Mouse (Mus musculus) ES-E14 (cell line): ENCODE measurements around the gene Mycl. TPM values are rescaled to one million over a fixed set of nuclear protein-coding genes. Genes with fewer than 3 reads are reported as not detected.

Experiments used
- DNase-seq: peaks from one replicate; pipeline ENCODE4 v3.0.0-alpha.2; 2013; ENCODE audit warnings: low read depth, low spot score
- H3K27ac ChIP-seq: 2 replicates; pipeline ENCODE4 v1.5.1; 2012; ENCODE audit warnings: low read depth, mild to moderate bottlenecking, low read length, moderate library complexity, mixed read lengths; ENCODE audit not compliant: poor library complexity, insufficient read depth, severe bottlenecking
- H3K36me3 ChIP-seq: 2 replicates; pipeline ENCODE4 v1.6.1; 2012; ENCODE audit warnings: mild to moderate bottlenecking, low read length, moderate library complexity, mixed read lengths; ENCODE audit not compliant: control insufficient read depth, poor library complexity, insufficient read depth, severe bottlenecking
- H3K4me1 ChIP-seq, 2 experiments: fragments of 150-350 bp in 1 of 2; sonication (generic) in 1 of 2; 2 replicates each; pipeline ENCODE4 v1.6.1; 2012; ENCODE audit warnings: low read length in 2 of 2, mild to moderate bottlenecking in 1 of 2, mixed read lengths in 1 of 2; ENCODE audit not compliant: control insufficient read depth in 2 of 2, insufficient read depth in 2 of 2, poor library complexity in 1 of 2
- H3K4me3 ChIP-seq, 2 experiments: fragments of 150-350 bp in 1 of 2; sonication (generic) in 1 of 2; 2 replicates each; pipeline ENCODE4 v1.5.1; 2012; ENCODE audit warnings: low read length in 2 of 2, low read depth in 1 of 2, mild to moderate bottlenecking in 1 of 2, mixed read lengths in 1 of 2; ENCODE audit not compliant: insufficient read depth in 1 of 2, poor library complexity in 1 of 2, severe bottlenecking in 1 of 2
- H3K9ac ChIP-seq: 2 replicates; pipeline ENCODE4 v1.6.1; 2012; ENCODE audit warnings: low read depth, mild to moderate bottlenecking, low read length, mixed read lengths; ENCODE audit not compliant: poor library complexity, insufficient read depth, severe bottlenecking
- H3K9me3 ChIP-seq: fragments of 150-350 bp; sonication (generic); 2 replicates; pipeline ENCODE4 v1.6.1; 2012; ENCODE audit warnings: low read depth, mild to moderate bottlenecking, low read length; ENCODE audit not compliant: control insufficient read depth, insufficient read depth
- CHD2 ChIP-seq: IDR thresholded peaks from 2 replicates; pipeline ENCODE4 v1.6.1; 2014; ENCODE audit warnings: mild to moderate bottlenecking, low read depth, low read length, inconsistent platforms
- HCFC1 ChIP-seq: IDR thresholded peaks from 2 replicates; pipeline ENCODE4 v1.6.1; 2012; ENCODE audit warnings: low read length, inconsistent platforms, borderline replicate concordance; ENCODE audit not compliant: insufficient read depth
- MAFK ChIP-seq: IDR thresholded peaks from 2 replicates; pipeline ENCODE4 v1.6.1; 2014; ENCODE audit warnings: mild to moderate bottlenecking, low read depth, low read length, inconsistent platforms; ENCODE audit not compliant: insufficient read depth
- ZC3H11A ChIP-seq: IDR thresholded peaks from 2 replicates; pipeline ENCODE4 v1.6.1; 2012; ENCODE audit warnings: low read depth, mild to moderate bottlenecking, inconsistent platforms, low read length, borderline replicate concordance
- ZNF384 ChIP-seq: IDR thresholded peaks from 2 replicates; pipeline ENCODE4 v1.6.1; 2012; ENCODE audit warnings: low read depth, low read length, inconsistent platforms
- in situ Hi-C, 2 experiments: fragments of 600-800 bp; cut with MboI; formaldehyde crosslinking; loops; one replicate each; pipeline ENCODE4 v1.15.1; 2025; ENCODE audit warnings: low sequenced_read_pairs in 2 of 2, inconsistent platforms in 1 of 2; ENCODE audit not compliant: unreplicated experiment in 2 of 2
- total RNA-seq: library from RNA; depleted of rRNA; stranded (reverse); fragments of 300-350 nt; gene quantifications from 2 replicates; pipeline ENCODE4 v1.2.3, GENCODE M21; 2012; rRNA removed

The Mycl gene
- total RNA-seq, result 6.8 and 7.3 TPM in 2 replicates

DNA sequence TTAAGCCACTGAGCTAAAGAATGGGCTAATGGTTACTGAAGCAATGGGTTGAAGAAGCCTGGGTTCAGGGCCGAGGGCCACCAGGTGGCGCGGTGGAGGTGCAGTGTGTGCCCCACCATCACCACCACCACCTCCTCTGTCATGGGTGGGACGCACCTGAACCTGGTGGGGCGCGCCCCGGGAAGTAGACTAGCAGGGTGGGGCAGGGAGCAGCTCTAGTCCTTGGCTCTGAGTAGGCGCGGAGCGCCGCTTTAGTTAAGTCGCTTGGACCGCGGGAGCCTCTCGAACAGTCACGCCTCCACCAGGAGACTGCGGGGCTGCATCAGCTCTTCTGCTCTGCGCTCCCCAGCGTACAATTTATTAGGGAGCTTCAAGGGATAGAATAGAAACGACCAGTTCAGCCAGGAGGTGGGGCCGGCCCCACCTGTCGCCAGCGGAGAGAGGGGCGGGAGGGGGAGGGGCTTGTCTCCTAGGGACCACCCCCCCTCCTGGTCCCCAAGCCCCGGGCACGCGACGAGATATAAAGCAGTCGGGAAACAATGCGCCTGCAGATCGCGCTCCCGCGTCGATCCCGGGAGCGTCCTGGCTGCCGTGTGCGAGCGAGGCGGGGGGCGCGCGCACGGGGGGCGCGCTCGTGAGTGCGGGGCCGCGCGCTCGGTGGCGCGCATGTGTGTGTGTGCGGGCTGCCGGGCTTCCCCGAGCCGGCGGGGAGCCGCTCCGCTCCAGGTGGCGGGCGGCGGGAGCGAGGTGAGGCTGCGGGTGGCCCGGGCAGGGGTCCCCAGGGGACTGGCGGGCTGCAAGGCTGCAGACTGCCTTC lies at the start of gene Mycl:
TSS of gene Mycl (plus strand) at position 249 of the 817 bp plus-strand sequence.
- H3K4me1 ChIP-seq, result peaks cover 5 to 16% of the 10 kb centered on the region in 2 experiments
- peak; percentile 83 for DNase-seq
- TF ChIP-seq ZC3H11A (peak; percentile 68), MAFK (no peak), ZNF384 (no peak), HCFC1 (peak; percentile 42; the same call in 1 of the 2 replicates), CHD2 (no peak)
- no peaks in the 10 kb centered on the region; the same call in 1 of the 2 replicates for H3K36me3 ChIP-seq
- H3K9me3 ChIP-seq, result no peaks in the 10 kb centered on the region
- peak within 1 kb of the TSS; percentile 70 to 75 for H3K4me3 ChIP-seq
- no peak within 1 kb of the TSS; the same call in 1 of the 2 replicates for H3K27ac ChIP-seq
- H3K9ac ChIP-seq, result peak within 1 kb of the TSS; percentile 68
- in situ Hi-C loops, result loop anchor here in 1 of 2 experiments (10.0 kb wide), 1 partner anchor 89 kb away; no protein-coding TSS in a partner anchor

DNA sequence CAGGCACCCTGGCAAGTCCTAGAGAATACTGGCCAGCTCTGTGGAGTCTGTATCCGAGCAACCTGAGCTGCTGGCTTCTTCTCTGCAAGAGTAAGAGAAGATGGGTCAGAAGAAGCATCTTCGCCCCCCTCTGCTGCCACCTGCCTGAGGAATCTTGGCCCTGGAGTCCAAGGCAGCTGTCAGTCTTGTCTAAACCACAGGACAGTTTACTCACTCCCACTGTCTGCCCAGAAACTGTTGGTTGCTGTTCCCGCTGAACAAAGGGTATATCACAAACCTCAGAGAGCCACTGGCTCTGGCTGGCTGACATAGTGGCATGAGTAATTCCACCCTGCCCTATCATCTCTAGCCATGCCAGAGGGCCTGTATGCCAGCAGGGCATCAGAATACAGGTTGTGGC lies 48.2 kb upstream of the Mycl start:
- Histone ChIP-seq H3K4me3 (no peak overlapping the region), H3K9ac (no peak overlapping the region), H3K27ac (no peak overlapping the region), H3K9me3 (no peaks in the 10 kb centered on the region), H3K36me3 (no peaks in the 10 kb centered on the region), H3K4me1 (no peaks in the 10 kb centered on the region)
- in situ Hi-C loops, result no loop called here
- DNase-seq, result no peak
- TF ChIP-seq HCFC1 (no peak), ZNF384 (no peak), CHD2 (no peak), ZC3H11A (no peak), MAFK (no peak)

DNA sequence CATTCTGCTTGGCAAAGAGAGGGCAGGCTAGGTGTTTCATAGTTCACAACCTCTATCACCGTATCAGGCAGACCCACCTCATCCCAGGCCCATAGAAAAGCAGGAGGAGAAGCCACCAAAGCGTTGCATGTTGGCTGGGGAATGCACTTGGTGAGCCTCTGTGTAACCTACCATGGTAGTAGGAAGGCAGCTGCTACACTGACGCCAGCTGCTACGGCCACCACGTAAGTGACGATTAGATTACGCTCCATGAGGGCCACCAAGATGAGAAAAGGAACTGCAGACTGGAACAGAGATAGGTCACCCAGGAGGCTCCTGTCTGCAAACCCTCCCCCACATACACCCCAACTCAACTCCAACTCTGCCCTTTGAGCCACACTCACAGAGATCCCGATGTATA lies 46.4 kb upstream of the Mycl start:
- Histone ChIP-seq H3K4me1 (no peaks in the 10 kb centered on the region), H3K36me3 (no peaks in the 10 kb centered on the region), H3K4me3 (no peak overlapping the region), H3K9ac (no peak overlapping the region), H3K9me3 (no peaks in the 10 kb centered on the region), H3K27ac (no peak overlapping the region)
- TF ChIP-seq ZNF384 (no peak), CHD2 (no peak), HCFC1 (no peak), MAFK (no peak), ZC3H11A (no peak)
- no peak for DNase-seq
- in situ Hi-C loops, result no loop called here

DNA sequence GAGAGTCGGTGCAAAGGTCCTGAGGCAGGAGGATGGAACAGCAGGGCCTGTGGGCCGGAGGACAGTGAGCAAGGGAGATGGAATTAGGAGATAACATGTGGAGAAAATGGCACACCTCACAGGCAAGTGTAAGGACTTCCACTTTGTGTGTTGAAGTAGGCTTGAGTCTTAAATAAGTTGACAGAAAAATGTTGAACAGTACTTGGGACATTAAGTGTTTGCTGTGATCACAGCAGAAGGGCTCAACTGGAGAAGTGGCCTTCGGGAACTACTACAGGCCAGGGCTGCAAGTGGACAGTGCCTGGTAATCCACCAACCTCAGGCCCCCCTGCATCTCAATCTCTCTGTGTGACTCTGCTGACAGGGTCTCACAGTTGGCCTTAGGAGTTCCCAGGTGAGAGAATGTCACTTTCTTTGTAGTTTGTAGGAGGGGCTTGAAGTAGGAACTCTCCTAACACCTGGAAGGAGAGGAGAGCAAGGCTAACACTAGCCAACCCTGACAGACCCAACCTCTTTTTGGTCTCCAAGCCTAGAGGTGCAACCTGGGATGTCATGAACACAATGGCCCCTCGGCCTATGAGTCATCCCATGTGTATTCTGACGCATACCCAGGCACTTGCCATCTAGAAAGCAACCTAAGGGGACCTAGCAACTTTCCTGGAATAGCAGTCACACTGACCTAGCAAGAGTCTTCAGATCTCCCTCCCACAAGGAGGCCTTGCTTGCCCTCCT lies 40.6 kb upstream of the Mycl start:
- no peaks in the 10 kb centered on the region for H3K36me3 ChIP-seq
- H3K27ac ChIP-seq, result no peak overlapping the region
- H3K4me1 ChIP-seq, result peaks cover 0 to 10% of the 10 kb centered on the region in 2 experiments; a peak in 3 of 4 replicates
- in situ Hi-C loops, result no loop called here
- no peak for DNase-seq
- no peak overlapping the region for H3K9ac ChIP-seq
- TF ChIP-seq ZC3H11A (no peak), CHD2 (no peak), MAFK (no peak), HCFC1 (no peak), ZNF384 (no peak)
- H3K4me3 ChIP-seq, result no peak overlapping the region
- no peaks in the 10 kb centered on the region for H3K9me3 ChIP-seq
